Mouse (Mus musculus) MEL (cell line): Measurements from ENCODE around the gene Bin2. TPM values are rescaled to one million over a fixed set of nuclear protein-coding genes. Genes with fewer than 3 reads are reported as not detected.

ENCODE experiments used
- DNase-seq: peaks from one replicate; pipeline ENCODE4 v3.0.0; 2011; ENCODE audit warnings: low read depth, low spot score
- H3K27ac ChIP-seq: 2 replicates; pipeline ENCODE4 v1.5.1; 2012; ENCODE audit warnings: low read depth, mild to moderate bottlenecking, control low read depth, low read length, moderate library complexity; ENCODE audit not compliant: control insufficient read depth
- H3K27me3 ChIP-seq, 2 experiments: fragments of 150-350 bp in 1 of 2; sonication (generic) in 1 of 2; 2 replicates each; pipeline ENCODE4 v1.6.1; 2012; ENCODE audit warnings: low read length in 2 of 2, mild to moderate bottlenecking in 2 of 2, improper control_type of control experiment in 1 of 2, moderate library complexity in 1 of 2; ENCODE audit not compliant: insufficient read depth in 2 of 2, control insufficient read depth in 1 of 2
- H3K36me3 ChIP-seq, 2 experiments: 2 replicates each; pipeline ENCODE4 v1.6.1; 2012 to 2014; ENCODE audit warnings: low read length in 2 of 2, improper control_type of control experiment in 1 of 2, inconsistent platforms in 1 of 2, mild to moderate bottlenecking in 1 of 2; ENCODE audit not compliant: insufficient read depth in 2 of 2, control insufficient read depth in 1 of 2
- H3K4me1 ChIP-seq, 2 experiments: fragments of 150-350 bp in 1 of 2; sonication (generic) in 1 of 2; 2 replicates each; pipeline ENCODE4 v1.6.1; 2012; ENCODE audit warnings: low read length in 2 of 2, improper control_type of control experiment in 1 of 2, mild to moderate bottlenecking in 1 of 2; ENCODE audit not compliant: insufficient read depth in 2 of 2, control insufficient read depth in 1 of 2
- H3K4me3 ChIP-seq, 2 experiments: fragments of 150-350 bp in 1 of 2; sonication (generic) in 1 of 2; 2 replicates each; pipeline ENCODE4 v1.5.1; 2012; ENCODE audit warnings: low read depth in 2 of 2, low read length in 2 of 2, mild to moderate bottlenecking in 2 of 2, moderate library complexity in 2 of 2, control low read depth in 1 of 2, improper control_type of control experiment in 1 of 2; ENCODE audit not compliant: control insufficient read depth in 1 of 2, insufficient read depth in 1 of 2
- H3K79me2 ChIP-seq: 2 replicates; pipeline ENCODE4 v1.6.1; 2012; ENCODE audit warnings: mild to moderate bottlenecking, low read length, moderate library complexity; ENCODE audit not compliant: control insufficient read depth, poor library complexity, insufficient read depth
- H3K9ac ChIP-seq: 2 replicates; pipeline ENCODE4 v1.6.1; 2012; ENCODE audit warnings: low read depth, mild to moderate bottlenecking, control low read depth, low read length, moderate library complexity; ENCODE audit not compliant: control insufficient read depth, poor library complexity, severe bottlenecking
- H3K9me3 ChIP-seq: fragments of 150-350 bp; sonication (generic); replicated peaks from 2 replicates; pipeline ENCODE4 v1.6.1; 2012; ENCODE audit warnings: mild to moderate bottlenecking, low read length, improper control_type of control experiment, moderate library complexity; ENCODE audit not compliant: insufficient read depth
- BHLHE40 ChIP-seq: IDR thresholded peaks from 2 replicates; pipeline ENCODE4 v1.6.1; 2012; ENCODE audit warnings: low read depth, mild to moderate bottlenecking, inconsistent platforms, low read length, improper control_type of control experiment, borderline replicate concordance
- CHD1 ChIP-seq: IDR thresholded peaks from 2 replicates; pipeline ENCODE4 v1.6.1; 2012; ENCODE audit warnings: low read depth, mild to moderate bottlenecking, inconsistent platforms, low read length, improper control_type of control experiment
- CHD2 ChIP-seq: IDR thresholded peaks from 2 replicates; pipeline ENCODE4 v1.6.1; 2011; ENCODE audit warnings: low read length, improper control_type of control experiment
- CTCF ChIP-seq, 3 experiments: IDR thresholded peaks in 2 of 3; conservative IDR thresholded peaks in 1 of 3; 2 replicates each; pipeline ENCODE4 v1.5.1; 2011 to 2012; ENCODE audit warnings: low read length in 3 of 3, low read depth in 2 of 3, mild to moderate bottlenecking in 2 of 3, improper control_type of control experiment in 1 of 3, inconsistent platforms in 1 of 3, mixed read lengths in 1 of 3, moderate library complexity in 1 of 3; ENCODE audit not compliant: control insufficient read depth in 1 of 3, insufficient read depth in 1 of 3, poor library complexity in 1 of 3, severe bottlenecking in 1 of 3
- ELF1 ChIP-seq: IDR thresholded peaks from 2 replicates; pipeline ENCODE4 v1.6.1; 2014; ENCODE audit warnings: low read depth, mild to moderate bottlenecking, inconsistent platforms, low read length, improper control_type of control experiment, moderate library complexity
- ETS1 ChIP-seq: IDR thresholded peaks from 2 replicates; pipeline ENCODE4 v1.6.1; 2012; ENCODE audit warnings: low read depth, mild to moderate bottlenecking, inconsistent platforms, low read length, improper control_type of control experiment, moderate library complexity
- GABPA ChIP-seq: IDR thresholded peaks from 2 replicates; pipeline ENCODE4 v1.6.1; 2012; ENCODE audit warnings: low read depth, mild to moderate bottlenecking, inconsistent platforms, low read length, improper control_type of control experiment, moderate library complexity
- HCFC1 ChIP-seq: IDR thresholded peaks from 2 replicates; pipeline ENCODE4 v1.6.1; 2012; ENCODE audit warnings: low read depth, mild to moderate bottlenecking, inconsistent platforms, low read length, improper control_type of control experiment, moderate library complexity
- JUND ChIP-seq: IDR thresholded peaks from 2 replicates; pipeline ENCODE4 v1.6.1; 2011; ENCODE audit warnings: low read depth, mild to moderate bottlenecking, improper control_type of control experiment, low read length
- KAT2A ChIP-seq: conservative IDR thresholded peaks from 2 replicates; pipeline ENCODE4 v1.6.1; 2012; ENCODE audit warnings: low read depth, low read length, improper control_type of control experiment, inconsistent platforms
- MAFK ChIP-seq: IDR thresholded peaks from 2 replicates; pipeline ENCODE4 v1.6.1; 2011; ENCODE audit warnings: low read depth, mild to moderate bottlenecking, low read length, improper control_type of control experiment, borderline replicate concordance
- MAZ ChIP-seq: IDR thresholded peaks from 2 replicates; pipeline ENCODE4 v1.6.1; 2012; ENCODE audit warnings: low read depth, mild to moderate bottlenecking, inconsistent platforms, low read length, improper control_type of control experiment
- MEF2A ChIP-seq: IDR thresholded peaks from 2 replicates; pipeline ENCODE4 v1.6.1; 2014; ENCODE audit warnings: low read depth, mild to moderate bottlenecking, inconsistent platforms, low read length, improper control_type of control experiment; ENCODE audit not compliant: poor library complexity, insufficient replicate concordance, severe bottlenecking; ENCODE audit errors: extremely low read depth
- MXI1 ChIP-seq: IDR thresholded peaks from 2 replicates; pipeline ENCODE4 v1.6.1; 2011; ENCODE audit warnings: mild to moderate bottlenecking, low read depth, low read length, improper control_type of control experiment
- MYB ChIP-seq: IDR thresholded peaks from 2 replicates; pipeline ENCODE4 v1.6.1; 2011; ENCODE audit warnings: mild to moderate bottlenecking, low read depth, low read length, improper control_type of control experiment
- NELFE ChIP-seq: IDR thresholded peaks from 2 replicates; pipeline ENCODE4 v1.6.1; 2011; ENCODE audit warnings: low read depth, low read length, improper control_type of control experiment
- NRF1 ChIP-seq: IDR thresholded peaks from 2 replicates; pipeline ENCODE4 v1.6.1; 2014; ENCODE audit warnings: low read depth, mild to moderate bottlenecking, inconsistent platforms, low read length, improper control_type of control experiment, moderate library complexity; ENCODE audit not compliant: poor library complexity, insufficient read depth, severe bottlenecking
- POLR2A ChIP-seq, 2 experiments: IDR thresholded peaks; 2 replicates each; pipeline ENCODE4 v1.6.1; 2011 to 2012; ENCODE audit warnings: low read length in 2 of 2, mild to moderate bottlenecking in 2 of 2, control low read depth in 1 of 2, improper control_type of control experiment in 1 of 2, low read depth in 1 of 2, moderate library complexity in 1 of 2; ENCODE audit not compliant: control insufficient read depth in 1 of 2, insufficient read depth in 1 of 2, poor library complexity in 1 of 2
- POLR2AphosphoS5 ChIP-seq: IDR thresholded peaks from 2 replicates; pipeline ENCODE4 v1.6.1; 2012; ENCODE audit warnings: low read depth, borderline replicate concordance, mild to moderate bottlenecking, inconsistent platforms, low read length, moderate library complexity, mixed read lengths
- RAD21 ChIP-seq: IDR thresholded peaks from 2 replicates; pipeline ENCODE4 v1.6.1; 2011; ENCODE audit warnings: mild to moderate bottlenecking, low read depth, low read length, improper control_type of control experiment
- RCOR1 ChIP-seq: IDR thresholded peaks from 2 replicates; pipeline ENCODE4 v1.6.1; 2012; ENCODE audit warnings: low read depth, mild to moderate bottlenecking, inconsistent platforms, low read length, improper control_type of control experiment
- SIN3A ChIP-seq: IDR thresholded peaks from 2 replicates; pipeline ENCODE4 v1.6.1; 2012; ENCODE audit warnings: low read length, improper control_type of control experiment, inconsistent platforms
- SMC3 ChIP-seq: IDR thresholded peaks from 2 replicates; pipeline ENCODE4 v1.6.1; 2011; ENCODE audit warnings: low read depth, low read length, improper control_type of control experiment
- TCF12 ChIP-seq: IDR thresholded peaks from 2 replicates; pipeline ENCODE4 v1.6.1; 2014; ENCODE audit warnings: low read depth, mild to moderate bottlenecking, inconsistent platforms, low read length, improper control_type of control experiment, moderate library complexity
- UBTF ChIP-seq: IDR thresholded peaks from 2 replicates; pipeline ENCODE4 v1.6.1; 2012; ENCODE audit warnings: low read depth, mild to moderate bottlenecking, inconsistent platforms, low read length, improper control_type of control experiment, moderate library complexity, borderline replicate concordance; ENCODE audit not compliant: insufficient read depth
- USF1 ChIP-seq: IDR thresholded peaks from 2 replicates; pipeline ENCODE4 v1.6.1; 2014; ENCODE audit warnings: low read depth, mild to moderate bottlenecking, inconsistent platforms, low read length, improper control_type of control experiment, moderate library complexity
- ZC3H11A ChIP-seq: IDR thresholded peaks from 2 replicates; pipeline ENCODE4 v1.6.1; 2012; ENCODE audit warnings: low read depth, mild to moderate bottlenecking, inconsistent platforms, low read length, improper control_type of control experiment
- ZKSCAN1 ChIP-seq: IDR thresholded peaks from 2 replicates; pipeline ENCODE4 v1.6.1; 2012; ENCODE audit warnings: low read depth, mild to moderate bottlenecking, inconsistent platforms, low read length, improper control_type of control experiment, moderate library complexity
- ZNF384 ChIP-seq: IDR thresholded peaks from 2 replicates; pipeline ENCODE4 v1.6.1; 2012; ENCODE audit warnings: low read depth, mild to moderate bottlenecking, inconsistent platforms, low read length, improper control_type of control experiment
- polyA plus RNA-seq, 2 experiments: library from polyadenylated mRNA; stranded (reverse) in 1 of 2; unstranded in 1 of 2; fragments of >175 nt in 1 of 2; fragments of >200 nt in 1 of 2; gene quantifications; 2 replicates each; pipeline versions ENCODE4 v1.2.1 to v1.2.4; 2012; ENCODE audit warnings: low replicate concordance in 2 of 2, low read depth in 1 of 2; ENCODE audit not compliant: insufficient read length in 2 of 2, insufficient read depth in 1 of 2, missing spikeins in 1 of 2
- total RNA-seq: library from RNA; depleted of rRNA; stranded (reverse); fragments of 300-350 nt; gene quantifications from 2 replicates; pipeline ENCODE4 v1.2.3, GENCODE M21; 2012

Bin2 gene
- total and polyA plus RNA-seq, 3 experiments, result 79.9 to 128 (median 106) TPM

DNA sequence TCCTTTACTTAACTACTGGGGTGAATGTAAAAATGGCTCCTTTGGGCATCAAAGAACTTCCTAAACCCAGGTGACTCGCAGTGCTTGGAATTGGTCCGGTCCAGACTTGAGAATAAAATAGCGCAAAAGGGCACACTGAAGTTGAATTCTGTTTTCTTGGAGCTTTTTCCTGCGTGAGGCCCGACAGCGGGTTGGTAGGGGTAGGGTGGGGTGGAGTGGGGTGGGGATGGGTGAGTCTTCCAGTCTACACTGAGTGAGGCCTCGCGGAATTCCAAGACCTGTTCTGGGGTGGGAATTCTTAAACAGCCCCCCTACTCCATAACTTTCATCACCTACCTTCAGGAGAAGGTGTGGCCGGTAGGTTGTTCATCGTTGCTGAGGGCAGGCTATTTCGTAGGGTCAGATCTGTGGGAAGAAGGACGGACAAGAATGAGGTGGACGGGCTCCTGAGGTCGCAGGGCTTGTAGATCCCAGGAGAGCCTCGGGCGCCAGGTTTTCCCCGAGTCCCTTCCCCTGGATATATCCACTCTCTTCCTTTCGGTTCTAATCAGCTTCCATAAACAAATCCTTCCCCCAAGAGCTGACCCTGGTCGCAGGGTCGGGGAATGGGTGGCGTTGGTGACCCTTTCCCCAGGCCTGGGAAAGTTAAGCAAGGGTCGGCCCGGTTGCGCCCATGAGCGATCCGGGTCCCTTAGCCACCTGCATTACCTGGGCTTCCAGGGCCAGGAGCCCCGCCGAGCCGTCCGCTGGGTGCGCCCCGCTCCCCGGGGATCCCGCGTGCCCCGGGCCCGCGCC lies 33.3 kb downstream of the Bin2 start:
- TF ChIP-seq KAT2A (no peak), CHD1 (no peak), MAFK (no peak), ETS1 (no peak), MAZ (no peak), RAD21 (no peak), CTCF (IDR thresholded peaks at IDR 0.05 in 2 of 3, conservative IDR thresholded peaks at IDR 0.05 in 1 of 3; ENCODE audit: control insufficient read depth in 1 of 3, insufficient read depth in 1 of 3, low read depth in 2 of 3, low read length in 3 of 3, poor library complexity in 1 of 3, severe bottlenecking in 1 of 3) (no peak), CHD2 (no peak), USF1 (no peak), POLR2A (IDR thresholded peaks at IDR 0.05; ENCODE audit: control insufficient read depth in 1 of 2, insufficient read depth in 1 of 2, low read depth in 1 of 2, low read length in 2 of 2, poor library complexity in 1 of 2) (no peak), GABPA (no peak), ZKSCAN1 (no peak), TCF12 (no peak), POLR2AphosphoS5 (no peak), MEF2A (no peak), SIN3A (no peak), ZNF384 (no peak)
- Histone ChIP-seq H3K36me3 (peaks cover 3 to 13% of the 10 kb centered on the region in 2 experiments; a peak in 3 of 4 replicates), H3K4me3 (peak overlapping the region; percentile 72; a peak in 3 of 4 replicates), H3K9ac (peak overlapping the region; percentile 71), H3K27ac (no peak overlapping the region), H3K27me3 (0 out of 4 replicates have a peak, but pooled peaks cover 0 to 2% of the 10 kb centered on the region in 2 experiments), H3K9me3 (no peaks in the 10 kb centered on the region), H3K79me2 (no peaks in the 10 kb centered on the region; the same call in 1 of the 2 replicates), H3K4me1 (peaks cover 4 to 32% of the 10 kb centered on the region in 2 experiments)
- no peak for DNase-seq

DNA sequence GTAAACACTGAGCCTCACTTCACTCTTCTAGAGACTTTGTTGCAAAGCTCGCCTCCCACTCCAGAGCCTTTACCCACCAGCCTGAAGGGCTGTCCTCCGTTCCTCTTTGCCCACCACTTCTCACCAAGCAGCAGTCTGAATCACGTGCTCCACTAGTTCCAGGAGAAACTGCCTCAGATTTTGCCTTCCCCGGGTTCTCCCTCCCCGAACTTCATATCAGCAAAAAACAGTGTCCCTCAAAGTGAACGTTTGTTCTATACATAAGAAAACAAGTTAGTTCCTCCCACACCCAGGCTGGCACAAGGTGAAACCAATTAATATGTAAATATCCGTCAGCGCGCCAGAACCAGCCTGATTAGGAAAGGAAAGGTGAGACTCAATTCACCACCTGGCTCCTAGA lies 34.1 kb downstream of the Bin2 start:
- 0 out of 4 replicates have a peak, but pooled peaks cover 0 to 2% of the 10 kb centered on the region in 2 experiments for H3K27me3 ChIP-seq
- H3K9ac ChIP-seq, result no peak overlapping the region
- no peak overlapping the region for H3K27ac ChIP-seq
- peak overlapping the region in 1 of 2 experiments; percentile 30; a peak in 2 of 4 replicates for H3K4me3 ChIP-seq
- peaks cover 4 to 32% of the 10 kb centered on the region in 2 experiments for H3K4me1 ChIP-seq
- no peaks in the 10 kb centered on the region for H3K9me3 ChIP-seq
- DNase-seq, result peak; percentile 65
- peaks cover 0 to 13% of the 10 kb centered on the region in 2 experiments; a peak in 2 of 4 replicates for H3K36me3 ChIP-seq
- no peaks in the 10 kb centered on the region; the same call in 1 of the 2 replicates for H3K79me2 ChIP-seq
- TF ChIP-seq BHLHE40 (peak; percentile 77), NRF1 (no peak), HCFC1 (no peak), MXI1 (0 out of 2 replicates have a peak, but pooled peaks have one; percentile 43), ELF1 (no peak), ZC3H11A (no peak), TCF12 (peak; percentile 48; the same call in 1 of the 2 replicates), JUND (no peak), ZKSCAN1 (no peak), ETS1 (0 out of 2 replicates have a peak, but pooled peaks have one; percentile 27), UBTF (no peak), CHD2 (no peak), GABPA (no peak), SMC3 (no peak), RCOR1 (peak; percentile 43; the same call in 1 of the 2 replicates), ZNF384 (no peak), SIN3A (no peak), KAT2A (no peak), MYB (no peak), NELFE (no peak)
